Mouse (Mus musculus) neural tube, embryonic 10.5 days (tissue): ENCODE data around the gene Tmem246.
"Not testable (repeated sequence)": the region's sequence is repeated elsewhere in the genome, so short reads cannot be mapped to it uniquely, and the experiment has no call there.

ENCODE experiments used
- DNase-seq: peaks from one replicate; pipeline ENCODE4 v3.0.0-alpha.2; 2017; ENCODE audit warnings: low spot score; ENCODE audit errors: extremely low spot score

Tmem246 gene

DNA sequence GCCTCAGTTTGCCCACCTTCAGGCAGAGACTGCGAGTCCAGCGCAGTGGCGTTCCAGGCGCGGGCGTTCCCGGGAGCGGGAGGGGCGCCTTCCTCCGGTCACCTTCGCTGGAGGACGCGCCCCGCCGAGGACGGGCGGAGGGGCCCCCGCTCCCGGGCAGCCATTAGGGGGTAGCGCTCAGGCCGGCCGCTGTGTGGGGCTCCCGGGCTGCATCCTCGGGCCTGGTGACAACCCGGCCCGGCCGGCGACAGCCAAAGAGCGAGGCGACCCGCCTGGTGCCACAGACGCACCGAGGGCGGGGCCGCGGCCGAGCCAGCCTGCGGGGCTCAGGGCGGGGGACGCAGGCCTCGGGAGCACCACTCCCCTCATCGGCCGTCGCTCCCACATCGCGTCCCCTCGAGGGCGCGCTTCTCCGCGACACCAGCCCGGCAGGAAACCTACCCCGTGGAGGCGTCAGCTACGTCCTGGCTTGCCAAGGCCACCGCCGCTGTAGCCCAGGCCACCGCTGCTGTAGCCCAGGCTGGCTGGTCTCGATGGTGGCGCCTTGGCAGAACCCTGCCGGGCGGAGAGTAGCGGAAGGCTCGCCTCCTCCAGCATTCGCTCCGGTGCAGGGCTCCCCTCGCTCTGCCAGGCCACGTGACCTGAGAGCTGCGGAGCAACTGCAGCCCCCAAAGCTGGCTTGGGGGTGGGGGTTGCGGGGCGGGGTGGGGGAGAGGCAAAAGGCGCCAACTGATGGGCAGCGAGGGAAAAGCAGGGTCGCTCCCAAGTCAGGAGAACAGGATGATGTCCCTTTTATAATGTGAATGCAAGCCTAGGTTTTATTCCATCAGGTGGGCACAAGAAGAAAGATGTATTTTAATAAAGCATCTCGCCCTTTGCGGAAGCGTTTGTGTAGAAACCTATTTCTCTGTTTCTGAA lies at the start of gene Tmem246:
Gene Tmem246, minus strand, starts transcription at position 694 of the 918 bp plus-strand sequence.
- DNase-seq, result peak; percentile 81

DNA sequence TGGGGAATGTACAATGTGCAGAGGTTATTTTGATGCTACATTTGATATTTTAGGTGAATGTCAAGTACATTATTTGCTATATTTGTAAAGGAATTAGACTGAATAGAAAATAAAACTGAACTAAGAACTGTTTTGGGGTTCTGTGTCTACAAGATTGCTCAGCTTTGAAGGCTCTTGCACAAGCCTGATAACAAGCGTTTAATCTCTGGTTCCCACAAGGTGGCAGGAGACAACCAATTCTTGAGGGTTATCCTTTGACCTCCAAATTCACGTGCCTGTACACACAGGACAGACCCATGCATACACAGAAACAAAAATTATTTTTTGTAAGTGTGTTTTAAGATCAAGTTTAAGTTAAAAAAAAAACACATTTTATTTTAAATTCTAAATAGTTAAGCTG lies 42.2 kb upstream of the Tmem246 start:
- DNase-seq, result no peak

DNA sequence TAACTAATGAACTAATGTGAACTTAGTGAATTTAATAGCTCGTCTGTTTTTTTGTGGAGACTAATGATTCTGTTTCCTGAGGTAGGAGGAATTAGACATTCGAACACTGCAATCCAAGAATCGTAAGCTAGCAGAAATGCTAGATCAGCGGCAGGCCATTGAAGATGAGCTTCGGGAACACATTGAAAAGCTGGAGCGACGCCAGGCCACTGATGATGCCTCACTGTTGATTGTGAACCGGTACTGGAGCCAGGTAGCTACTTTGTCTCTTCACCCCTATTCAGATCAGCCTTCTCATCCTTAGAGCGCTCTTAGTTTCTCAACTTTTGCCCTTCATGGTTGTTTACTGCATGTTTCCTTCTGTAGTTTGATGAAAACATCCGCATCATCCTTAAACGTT lies 40.1 kb upstream of the Tmem246 start:
- no peak for DNase-seq

DNA sequence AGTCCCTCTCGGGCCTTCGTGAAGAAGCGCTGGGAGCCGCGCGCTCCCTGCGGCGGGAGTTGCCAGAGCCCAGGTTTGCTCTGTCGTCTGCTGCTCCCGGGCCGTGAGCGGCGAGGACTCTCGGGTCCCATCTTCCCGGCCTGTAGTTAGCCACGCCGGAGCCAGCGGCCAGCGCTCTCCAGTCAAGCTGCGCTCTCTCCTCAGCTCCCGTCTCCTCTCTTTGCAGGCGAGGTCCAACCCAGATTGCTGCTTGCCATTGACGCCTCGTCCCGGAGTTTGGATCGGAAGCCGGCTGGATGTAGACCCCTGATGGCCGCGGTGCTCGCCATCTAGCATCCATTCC lies 34.4 kb upstream of the Tmem246 start:
- no peak for DNase-seq

DNA sequence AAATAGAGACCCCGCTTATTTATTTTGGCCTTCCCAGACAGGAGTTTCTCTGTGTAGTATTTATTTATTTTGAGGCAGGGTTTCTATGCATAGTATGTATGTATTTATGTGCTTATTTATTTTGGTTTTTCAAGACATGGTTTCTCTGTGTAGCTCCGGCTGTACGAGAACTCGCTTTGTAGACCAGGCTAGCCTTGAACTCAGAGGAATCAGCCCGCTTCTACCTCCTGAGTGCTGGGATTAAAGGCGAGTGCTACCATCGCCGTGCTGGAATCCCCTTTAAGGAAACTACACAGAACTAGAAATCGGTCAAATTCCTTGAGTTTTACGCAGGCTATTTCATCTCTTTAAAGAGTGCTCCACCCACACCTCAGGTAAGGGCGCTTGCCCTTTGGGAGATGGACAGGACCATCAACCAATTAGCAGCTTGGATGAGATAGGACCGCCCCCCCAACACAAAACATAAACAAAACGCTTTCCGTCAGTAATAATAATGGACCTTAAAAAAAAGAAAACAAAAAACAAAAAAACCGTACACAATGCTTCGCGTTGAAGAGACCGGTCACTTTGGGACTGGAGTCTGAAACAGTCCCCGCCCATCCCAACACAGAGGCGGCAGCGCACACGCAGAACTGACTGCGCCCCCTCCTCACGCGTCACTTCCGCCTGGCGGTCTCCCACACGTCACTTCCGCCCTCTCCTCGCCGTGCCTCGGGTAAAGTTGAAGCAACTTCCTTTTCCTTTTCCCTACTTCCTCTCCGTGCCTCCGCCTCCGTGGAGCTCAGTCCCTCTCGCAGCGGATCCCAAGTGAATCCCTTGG lies 33.9 kb upstream of the Tmem246 start, which contains the start of gene Rnf20:
Gene Rnf20, plus strand, starts transcription at position 688 of the 820 bp plus-strand sequence.
- DNase-seq, result peak; percentile 95

DNA sequence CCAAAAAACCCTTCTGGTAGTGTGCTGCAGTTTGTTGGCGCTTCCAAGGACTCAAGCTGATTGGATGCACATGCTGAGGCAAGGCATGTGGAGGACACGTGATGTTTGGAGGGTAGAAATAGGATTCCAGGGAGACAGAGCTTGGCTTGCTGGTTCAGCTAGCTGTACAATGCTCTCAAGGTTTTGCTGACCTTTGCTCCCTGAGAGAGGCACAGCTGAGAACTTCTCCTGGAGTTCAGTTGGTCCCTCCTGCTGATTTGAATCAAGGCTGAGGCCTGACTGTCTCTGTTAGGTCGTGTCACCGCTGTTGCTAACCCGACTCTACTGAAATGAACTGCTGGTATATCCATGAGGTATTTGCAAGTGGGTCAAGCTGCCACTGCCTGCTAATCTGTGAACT lies 31.3 kb upstream of the Tmem246 start:
- DNase-seq, result no peak

DNA sequence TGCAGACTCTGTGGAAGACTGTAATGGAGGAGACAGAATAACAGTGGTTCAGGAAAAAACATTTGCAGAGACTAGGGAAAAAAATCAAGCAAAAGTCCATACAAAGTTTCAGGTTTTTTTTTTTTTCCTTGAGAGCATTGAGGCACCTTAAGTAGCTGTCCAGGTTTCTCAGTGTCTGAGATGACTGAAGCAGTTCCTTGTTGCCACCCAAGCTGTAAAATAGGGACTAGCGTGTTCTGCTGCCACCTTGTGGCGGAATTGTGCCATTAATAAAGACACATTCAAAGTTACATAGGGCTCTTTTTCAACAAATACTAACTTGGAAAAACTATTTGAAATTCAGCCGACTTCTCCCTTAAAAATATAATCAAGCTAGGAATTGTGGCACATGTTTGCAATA lies 29.3 kb upstream of the Tmem246 start:
- peak; percentile 53 for DNase-seq

DNA sequence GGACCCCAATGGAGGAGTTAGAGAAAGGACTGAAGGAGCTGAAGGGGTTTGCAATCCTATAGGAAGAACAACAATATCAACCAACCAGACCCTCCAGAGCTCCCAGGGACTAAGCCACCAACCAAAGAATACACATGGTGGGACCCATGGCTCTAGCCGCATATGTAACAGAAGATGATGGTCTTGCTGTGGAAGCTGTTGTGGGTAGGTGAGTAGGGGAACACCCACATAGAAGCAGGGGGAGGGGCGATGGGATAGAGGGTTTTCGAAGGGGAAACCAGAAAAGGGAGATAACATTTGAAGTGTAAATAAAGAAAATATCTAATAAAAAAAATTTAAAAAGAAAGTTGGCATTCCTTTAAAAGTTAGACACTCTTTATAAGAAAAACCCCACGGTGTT lies 27.3 kb upstream of the Tmem246 start:
- not testable (repeated sequence) for DNase-seq

DNA sequence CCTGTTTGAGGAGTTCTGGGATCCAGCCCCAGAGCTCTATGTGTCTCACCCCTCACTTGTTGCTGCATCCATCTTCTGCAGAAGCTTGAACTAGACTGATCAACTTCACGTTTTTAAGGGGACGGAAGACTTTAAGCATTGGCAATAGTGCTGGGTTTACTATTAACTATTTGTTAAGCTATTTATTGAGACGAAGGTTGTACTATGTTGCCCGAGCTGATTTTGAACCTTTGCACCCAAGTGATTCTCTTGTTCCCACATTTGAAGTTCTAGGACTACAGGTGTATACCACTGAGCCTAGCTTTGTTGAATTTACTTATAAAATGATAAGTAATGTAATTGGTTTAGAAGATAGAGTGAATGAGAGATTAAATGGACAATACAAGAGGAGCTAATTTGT lies 26.2 kb upstream of the Tmem246 start:
- DNase-seq, result no peak

DNA sequence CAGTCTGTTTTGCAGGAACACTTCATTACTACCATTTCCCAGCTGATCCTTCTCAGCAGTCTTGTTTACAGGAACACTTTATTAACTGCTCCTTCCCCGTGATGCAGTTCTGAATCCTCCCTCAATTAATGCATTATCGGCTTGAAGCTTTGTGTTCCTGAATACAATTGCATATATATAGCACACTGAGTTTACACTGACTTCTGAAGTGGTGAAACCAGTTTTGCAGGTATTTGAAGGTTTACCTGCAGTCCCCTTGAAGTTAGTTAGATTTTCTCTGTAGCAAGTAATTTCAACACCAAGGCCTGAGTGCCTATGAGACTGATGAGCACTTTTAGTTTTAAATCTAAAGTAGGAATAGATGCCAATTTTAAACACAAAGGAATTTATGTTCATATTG lies 24.6 kb upstream of the Tmem246 start:
- no peak for DNase-seq

DNA sequence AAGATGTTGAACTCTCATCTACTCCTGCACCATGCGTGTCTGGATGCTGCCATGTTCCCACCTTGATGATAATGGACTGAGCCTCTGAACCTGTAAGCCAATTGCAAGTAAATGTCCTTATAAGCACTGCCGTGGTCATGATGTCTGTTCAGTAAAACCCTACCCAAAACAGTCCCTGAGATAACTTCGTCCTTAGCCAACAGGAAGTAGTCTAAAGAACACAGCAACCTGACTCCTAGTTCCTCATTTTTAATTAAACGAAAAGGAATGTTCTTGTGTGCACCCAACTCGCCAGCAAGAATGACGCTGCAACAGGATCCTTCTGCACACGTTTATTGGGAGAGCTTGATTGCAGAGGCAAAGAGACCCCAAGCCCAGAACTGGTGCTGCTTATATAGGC lies 22.2 kb upstream of the Tmem246 start:
- not testable (repeated sequence) for DNase-seq

DNA sequence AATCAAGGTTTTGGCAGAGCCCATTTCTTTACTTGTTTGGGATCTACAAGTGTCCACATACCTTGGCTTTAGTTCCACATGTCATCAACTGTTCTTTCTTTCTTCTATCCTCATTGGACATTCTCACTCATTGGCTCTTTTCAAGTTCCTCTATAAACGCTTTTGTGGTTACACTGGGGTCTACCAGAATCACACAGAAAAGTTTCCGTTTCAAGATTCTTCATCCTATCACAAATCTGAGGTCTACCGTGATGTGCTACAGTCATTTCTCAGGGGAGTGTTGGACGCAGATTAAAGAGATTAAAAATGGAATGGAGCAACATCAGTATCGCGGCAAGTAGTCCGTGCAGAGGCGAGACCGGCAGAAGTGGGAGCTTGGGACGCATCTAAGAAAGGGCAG lies 19.2 kb upstream of the Tmem246 start:
- no peak for DNase-seq

DNA sequence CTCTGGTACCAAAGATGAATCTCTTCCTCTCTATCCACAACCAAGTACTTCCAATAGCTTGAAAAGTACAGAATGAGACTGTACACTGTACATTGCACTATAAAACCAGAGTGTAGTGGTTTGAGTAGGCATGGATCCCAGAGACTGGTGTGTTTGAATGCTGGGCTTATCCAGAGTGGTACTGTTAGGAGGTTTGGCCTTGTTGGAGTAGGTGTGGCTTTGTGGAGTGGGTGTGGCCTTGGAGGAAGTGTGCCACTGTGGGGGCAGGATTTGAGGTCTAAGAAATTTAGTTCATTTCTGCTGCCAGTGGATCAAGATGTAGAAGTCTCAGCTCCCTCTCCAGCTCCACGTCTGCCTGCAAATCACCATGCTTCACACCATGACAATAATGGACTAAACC lies 7.8 kb upstream of the Tmem246 start:
- DNase-seq, result no peak

DNA sequence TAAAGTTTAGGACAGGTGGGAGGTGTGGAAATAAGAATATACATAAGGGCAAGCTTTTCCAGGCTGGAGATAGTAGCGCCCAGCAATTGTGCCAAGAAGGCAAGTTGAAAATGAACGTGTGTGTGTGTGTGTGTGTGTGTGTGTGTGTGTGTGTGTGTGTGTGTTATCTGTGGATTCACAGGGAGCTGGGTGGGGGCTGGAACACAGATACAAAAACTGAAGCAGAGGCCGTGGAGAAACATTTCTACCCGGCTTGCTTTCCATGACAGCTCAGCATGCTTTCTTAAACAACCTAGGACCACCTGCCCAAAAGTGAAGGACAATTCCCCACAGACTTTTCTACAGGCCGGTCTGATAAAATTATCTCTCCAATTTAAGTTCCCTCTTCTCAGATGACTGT lies 6.9 kb upstream of the Tmem246 start:
- DNase-seq, result no peak

DNA sequence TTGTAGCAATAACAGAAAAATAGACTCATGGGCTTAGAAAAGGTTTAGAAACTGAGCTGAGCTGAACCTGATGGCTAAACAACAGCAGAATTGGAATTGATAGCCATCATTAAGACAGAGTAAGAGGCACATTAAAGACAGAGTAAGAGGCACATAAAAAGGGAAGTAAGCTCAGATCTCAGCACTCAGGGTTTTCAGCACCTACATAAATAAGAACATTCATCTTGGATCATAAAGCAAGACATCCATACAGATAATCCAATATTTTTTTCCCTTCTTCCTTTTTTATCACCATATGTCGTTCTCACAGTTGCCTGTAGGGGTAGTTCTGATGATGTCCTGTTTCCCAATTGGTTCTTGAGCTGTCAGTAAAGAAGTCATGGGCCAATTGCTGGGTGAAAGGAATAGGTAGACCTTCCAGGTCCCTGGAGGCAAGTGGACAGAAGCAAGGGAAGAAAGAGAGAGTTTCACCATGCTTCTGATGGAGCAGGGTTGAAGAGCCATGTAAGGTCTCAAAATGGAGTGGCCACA lies 6.4 kb upstream of the Tmem246 start:
- no peak for DNase-seq

DNA sequence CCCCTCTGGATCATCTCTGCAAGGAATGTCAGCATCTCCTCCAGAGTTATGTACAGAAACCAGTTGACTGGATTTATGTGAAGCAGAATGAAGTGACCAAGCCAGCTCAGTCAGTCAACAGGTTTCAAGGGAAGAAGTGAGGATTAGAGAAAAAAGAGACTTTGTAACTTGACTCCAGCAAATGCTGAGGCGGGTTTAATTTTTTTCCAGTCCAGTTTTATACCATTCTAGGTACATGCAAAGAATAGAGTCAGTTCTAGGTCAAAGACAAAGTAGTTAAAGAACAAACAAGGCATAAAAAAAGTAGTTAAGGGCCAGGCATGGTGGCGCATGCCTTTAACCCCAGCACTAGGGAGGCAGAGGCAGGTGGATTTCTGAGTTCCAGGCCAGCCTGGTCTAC lies 5.5 kb upstream of the Tmem246 start:
- no peak for DNase-seq

DNA sequence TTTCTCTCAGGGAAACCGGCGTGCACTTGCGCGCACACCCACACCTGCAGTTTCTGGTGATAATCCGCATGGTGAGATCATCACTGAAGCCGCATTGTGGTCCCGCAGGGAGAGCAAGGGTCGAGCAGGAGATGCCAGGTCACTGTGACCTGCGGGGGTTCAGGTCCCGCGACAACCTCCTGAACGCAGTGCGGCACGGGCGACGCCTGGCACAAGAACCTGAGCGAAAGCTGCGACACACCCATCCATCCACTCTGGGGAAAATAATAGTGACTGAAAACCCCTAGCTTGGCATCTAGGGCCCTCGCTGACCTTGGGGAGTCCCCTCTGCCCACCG lies 862 bp downstream of the Tmem246 start:
- no peak for DNase-seq

DNA sequence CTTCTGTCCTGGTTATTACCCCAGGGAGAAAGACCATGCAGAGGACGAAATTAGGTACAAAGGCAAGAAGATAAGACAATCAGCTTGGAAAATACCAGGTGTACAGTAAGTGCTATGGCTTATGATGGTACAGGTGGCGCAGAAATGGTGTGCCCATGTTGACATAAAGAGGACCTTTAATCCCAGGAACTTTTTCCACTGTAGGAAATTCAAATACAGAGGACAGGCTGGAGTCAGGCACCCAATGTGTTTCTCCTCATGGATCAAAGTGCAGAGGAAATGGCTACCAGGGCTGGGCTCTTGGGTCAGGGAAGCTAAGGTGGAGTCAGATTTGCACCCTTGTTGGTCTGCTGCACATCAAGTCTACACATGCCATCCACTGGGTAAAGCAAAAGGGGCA lies 7.5 kb downstream of the Tmem246 start:
- no peak for DNase-seq

DNA sequence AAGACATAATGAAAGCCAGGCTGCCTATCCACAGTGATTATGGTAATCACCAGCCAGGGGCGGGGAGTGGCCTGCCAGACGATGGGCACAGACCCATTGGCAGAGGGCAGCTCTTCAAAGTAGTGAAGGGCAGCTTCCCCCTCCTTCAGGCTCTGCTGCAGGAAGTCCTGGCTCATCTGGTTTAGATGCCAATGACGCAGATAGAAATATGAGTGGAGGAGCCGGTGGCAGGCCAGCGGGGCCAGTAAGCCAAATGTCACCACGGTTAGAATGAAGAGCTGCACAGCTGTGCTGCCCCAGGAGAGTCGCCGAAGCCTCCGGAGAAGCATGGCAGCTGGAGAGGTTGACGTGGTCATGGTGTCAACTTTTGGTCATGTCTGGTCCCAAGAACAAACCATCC lies 10.9 kb downstream of the Tmem246 start:
- DNase-seq, result no peak

DNA sequence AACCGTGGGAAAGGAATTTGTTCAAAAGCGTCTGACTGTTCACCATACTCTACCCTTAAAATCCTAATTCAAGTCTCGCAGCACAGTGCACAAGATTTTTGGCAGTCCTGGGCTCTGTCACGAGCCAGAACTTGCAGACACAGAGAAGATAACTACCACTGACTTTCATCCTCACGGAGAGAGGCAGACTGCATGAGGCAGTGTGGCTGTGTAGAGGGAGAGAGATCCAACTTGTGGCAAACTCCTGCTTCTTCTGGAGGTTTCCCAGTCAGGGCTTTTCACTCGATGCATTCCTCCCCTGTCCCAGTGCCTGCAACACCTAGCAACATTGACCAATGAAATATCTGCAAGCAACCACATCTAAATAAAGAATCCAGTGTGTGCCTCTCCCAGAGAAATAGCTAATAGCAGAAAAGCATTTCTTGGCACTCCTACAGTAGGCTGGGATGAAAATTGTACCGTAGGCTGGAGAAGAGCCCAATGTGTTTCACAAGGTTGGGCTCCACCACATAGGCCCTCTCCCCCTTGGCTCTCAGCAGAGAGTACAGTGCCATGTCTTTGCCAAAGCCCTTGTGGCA lies 12.1 kb downstream of the Tmem246 start:
- no peak for DNase-seq

DNA sequence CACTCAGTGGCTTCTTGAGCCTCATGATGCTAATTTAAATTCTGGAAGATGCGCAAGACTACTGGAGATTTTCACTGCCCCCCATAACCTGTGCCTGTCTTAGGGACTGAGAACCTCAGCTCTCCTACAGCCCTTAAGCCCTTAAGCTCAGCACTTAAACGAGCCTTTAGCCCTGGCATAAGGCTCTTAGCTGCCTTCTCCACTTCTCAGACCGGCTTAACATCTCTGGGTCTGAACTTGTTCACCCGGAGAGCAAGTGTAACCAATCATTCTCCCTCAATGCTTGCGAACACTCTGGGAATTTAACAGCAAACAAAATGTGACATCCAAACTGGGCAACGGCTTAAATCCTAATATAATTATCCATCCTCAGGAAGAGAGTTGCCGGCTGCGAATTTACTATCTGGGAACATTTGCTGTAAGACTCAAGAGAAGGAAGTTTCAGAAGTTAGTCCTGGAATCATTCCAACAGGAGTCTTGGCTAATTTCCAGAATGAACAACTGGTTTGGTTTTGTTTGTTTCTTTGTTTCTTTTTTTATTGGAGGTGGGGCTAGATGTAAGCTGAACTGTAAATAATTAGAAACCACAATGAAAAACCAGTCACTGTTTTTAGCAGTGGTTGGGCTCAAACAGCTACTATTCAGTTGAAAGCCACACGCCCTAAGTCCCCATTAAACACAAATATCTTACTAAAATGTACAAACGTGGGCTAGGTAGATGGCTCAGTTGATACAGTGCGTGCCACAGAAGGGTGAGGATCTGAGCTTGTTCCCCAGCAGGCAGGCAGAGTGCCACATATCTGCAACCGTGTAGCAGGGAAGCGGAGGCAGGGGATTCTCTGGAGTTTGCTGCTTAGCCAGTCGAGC lies 13.5 kb downstream of the Tmem246 start:
- no peak for DNase-seq
